Mouse (Mus musculus): Measurements from ENCODE around the gene Fnip2. TPM values are rescaled to one million over a fixed set of nuclear protein-coding genes. Genes with fewer than 3 reads are reported as not detected.
"Not testable (repeated sequence)": the region's sequence is repeated elsewhere in the genome, so short reads cannot be mapped to it uniquely, and the experiment has no call there.

The Fnip2 gene
- polyA plus RNA-seq, 1 experiment from 2014 or later: 126 TPM

GRCm38 (mm10) chr3:79448421-79448820, 119.2 kb downstream of the Fnip2 start:
- Histone ChIP-seq H3K36me3 (ENCODE audit: inconsistent target) (no peaks in the 10 kb centered on the region), H3K79me2 (ENCODE audit: inconsistent target) (no peaks in the 10 kb centered on the region), H3K4me3 (ENCODE audit: inconsistent target) (no peak overlapping the region), H3K27ac (no peak overlapping the region)
- WGBS (ENCODE audit: missing documents): 95% methylated on average over 5 of the region's 5 CpGs

DNA sequence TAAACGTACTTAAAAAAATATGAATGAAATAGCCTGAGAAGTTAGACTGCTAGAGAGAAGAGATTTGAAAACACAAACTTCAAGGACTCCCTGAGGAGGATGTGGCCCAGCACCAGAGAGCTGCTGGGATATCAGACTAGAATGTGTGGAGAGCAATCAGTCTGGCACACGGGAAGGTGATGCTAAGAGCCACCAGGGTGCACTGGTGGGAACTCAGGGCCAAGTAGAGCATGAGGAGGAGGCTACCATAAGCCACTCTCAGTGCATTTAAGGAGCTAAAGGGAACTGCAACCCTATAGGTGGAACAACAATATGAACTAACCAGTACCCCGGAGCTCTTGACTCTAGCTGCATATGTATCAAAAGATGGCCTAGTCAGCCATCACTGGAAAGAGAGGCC, 120.9 kb downstream of the Fnip2 start:
- WGBS (ENCODE audit: missing documents): 82% methylated on average over 2 of the region's 3 CpGs
- H3K36me3 ChIP-seq (ENCODE audit: inconsistent target); H3K79me2 ChIP-seq (ENCODE audit: inconsistent target); H3K27ac ChIP-seq; H3K4me3 ChIP-seq (ENCODE audit: inconsistent target): not testable (repeated sequence)

DNA sequence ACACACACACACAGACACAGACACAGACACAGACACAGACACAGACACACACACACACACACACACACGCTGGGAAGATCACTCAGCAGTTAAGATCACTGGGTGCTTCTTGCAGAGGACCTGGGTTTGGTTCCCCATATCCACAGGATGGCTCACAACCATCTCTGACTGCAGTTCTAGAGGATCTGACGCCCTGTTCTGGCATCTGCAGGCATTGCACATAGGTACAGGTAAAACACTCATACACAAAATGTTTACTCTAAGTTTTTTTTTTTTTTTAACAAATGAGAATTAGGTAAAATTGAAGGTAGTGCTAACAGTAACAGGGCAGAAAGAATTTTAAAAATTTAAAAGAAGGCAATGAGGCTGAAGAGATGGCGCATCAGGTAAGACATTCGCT, 121.5 kb downstream of the Fnip2 start:
- WGBS (ENCODE audit: missing documents): 92% methylated on average over 4 of the region's 4 CpGs

GRCm38 (mm10) chr3:79445041-79445440, 122.6 kb downstream of the Fnip2 start:
- no peak overlapping the region for H3K4me3 ChIP-seq (ENCODE audit: inconsistent target)
- 78% methylated on average over 8 of the region's 8 CpGs for WGBS (ENCODE audit: missing documents)
- no peak overlapping the region for H3K27ac ChIP-seq

More for the DNA sequence above, 121.5 kb downstream of the Fnip2 start:
- no peaks in the 10 kb centered on the region for H3K36me3 ChIP-seq (ENCODE audit: inconsistent target)
- H3K79me2 ChIP-seq (ENCODE audit: inconsistent target): no peaks in the 10 kb centered on the region
- no peak overlapping the region for H3K27ac ChIP-seq
- no peak overlapping the region for H3K4me3 ChIP-seq (ENCODE audit: inconsistent target)

DNA sequence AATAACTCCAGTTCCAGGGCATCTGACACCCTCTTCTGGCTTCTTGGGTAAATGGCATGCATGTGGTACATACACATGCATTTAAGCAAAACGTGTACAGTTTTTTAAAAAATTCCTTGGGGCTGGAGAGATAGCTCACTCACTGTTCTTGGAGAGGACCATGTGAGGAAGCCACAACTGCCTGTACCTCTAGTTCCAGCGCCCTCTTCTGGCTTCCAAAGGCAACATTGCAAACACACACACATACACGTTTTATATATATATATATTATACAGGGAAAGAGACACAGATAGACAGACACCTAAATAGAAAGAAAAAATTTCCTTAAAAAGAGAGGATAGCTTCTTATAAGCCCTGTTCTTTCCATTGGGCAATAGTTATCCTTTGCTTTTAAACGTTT, 123.7 kb downstream of the Fnip2 start:
- Histone ChIP-seq H3K4me3 (ENCODE audit: inconsistent target) (no peak overlapping the region), H3K27ac (no peak overlapping the region), H3K36me3 (ENCODE audit: inconsistent target) (no peaks in the 10 kb centered on the region), H3K79me2 (ENCODE audit: inconsistent target) (no peaks in the 10 kb centered on the region)
- WGBS (ENCODE audit: missing documents): 79% methylated on average over 3 of the region's 4 CpGs

More at GRCm38 (mm10) chr3:79445041-79445440, 122.6 kb downstream of the Fnip2 start:
- Histone ChIP-seq H3K36me3 (ENCODE audit: inconsistent target) (no peaks in the 10 kb centered on the region), H3K79me2 (ENCODE audit: inconsistent target) (no peaks in the 10 kb centered on the region)

DNA sequence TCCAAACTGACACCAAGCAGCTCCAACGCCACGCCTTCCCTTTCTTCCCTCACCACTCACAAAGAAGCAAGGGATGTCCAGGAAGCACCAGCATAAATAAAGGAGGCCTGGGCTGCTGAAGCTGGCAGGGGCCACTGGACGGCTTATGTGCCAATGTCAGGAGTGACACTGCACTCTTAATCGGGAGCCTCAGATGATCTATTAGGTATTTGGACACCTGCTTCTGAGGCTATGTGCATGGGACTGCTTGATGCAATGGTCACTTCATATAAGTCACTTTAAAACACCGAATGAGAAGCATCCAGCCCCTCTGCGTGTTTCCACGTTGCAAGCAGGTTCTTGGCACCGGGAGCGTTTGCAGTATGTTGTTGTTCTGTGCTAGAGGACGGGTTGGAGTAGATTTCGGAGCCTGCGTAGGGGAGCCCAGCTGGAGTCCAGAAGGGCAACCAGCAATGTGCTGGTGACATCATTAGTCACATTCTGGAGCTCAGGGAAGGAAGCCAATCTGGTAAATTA, 126.6 kb downstream of the Fnip2 start:
- 97% methylated on average over 12 of the region's 12 CpGs for WGBS (ENCODE audit: missing documents)
- H3K79me2 ChIP-seq (ENCODE audit: inconsistent target): no peaks in the 10 kb centered on the region
- no peak overlapping the region for H3K27ac ChIP-seq
- no peaks in the 10 kb centered on the region for H3K36me3 ChIP-seq (ENCODE audit: inconsistent target)
- no peak overlapping the region for H3K4me3 ChIP-seq (ENCODE audit: inconsistent target)

DNA sequence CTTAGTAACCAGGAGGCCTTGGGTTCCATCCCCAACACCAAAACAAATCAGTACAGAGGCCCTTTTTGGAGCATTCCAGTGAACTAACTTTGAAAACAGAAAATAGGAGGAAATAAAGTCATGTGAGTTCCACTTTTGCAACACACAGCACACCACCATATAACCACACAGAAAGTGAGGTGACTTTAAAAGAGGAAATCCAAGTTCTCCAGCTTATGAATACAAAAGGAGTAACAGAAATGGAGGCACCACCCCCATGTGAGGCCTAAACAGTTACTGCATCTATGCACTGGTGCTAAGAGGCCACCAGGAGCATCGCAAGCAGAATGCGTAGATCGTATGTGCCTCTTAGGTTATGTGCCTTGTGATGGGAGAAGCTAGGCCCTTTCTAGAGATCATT, 129.3 kb downstream of the Fnip2 start:
- Histone ChIP-seq H3K4me3 (ENCODE audit: inconsistent target) (no peak overlapping the region), H3K27ac (peak overlapping the region; percentile 68), H3K79me2 (ENCODE audit: inconsistent target) (no peaks in the 10 kb centered on the region), H3K36me3 (ENCODE audit: inconsistent target) (no peaks in the 10 kb centered on the region)
- 49% methylated on average over 3 of the region's 3 CpGs for WGBS (ENCODE audit: missing documents)

DNA sequence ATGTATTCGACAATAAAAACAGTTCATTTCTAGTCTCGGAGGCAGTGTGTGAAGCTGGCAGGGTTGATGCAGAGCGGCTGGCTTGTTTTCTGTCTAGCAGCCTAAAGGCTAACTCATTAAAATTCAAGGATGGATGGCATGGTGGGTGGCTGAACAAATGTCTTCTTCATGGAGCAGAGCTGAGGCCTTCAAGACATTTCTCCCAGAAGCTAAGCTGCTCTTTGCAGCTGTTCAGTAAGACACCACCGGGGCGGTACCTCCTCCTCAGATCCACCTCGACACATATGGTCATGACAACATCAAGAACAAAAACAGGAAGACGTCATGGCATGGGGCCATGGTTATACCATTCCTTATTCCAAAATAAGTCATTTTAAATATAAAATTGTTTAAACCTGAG, 131.4 kb downstream of the Fnip2 start:
- no peaks in the 10 kb centered on the region for H3K79me2 ChIP-seq (ENCODE audit: inconsistent target)
- no peak overlapping the region for H3K27ac ChIP-seq
- no peaks in the 10 kb centered on the region for H3K36me3 ChIP-seq (ENCODE audit: inconsistent target)
- whole genome bisulfite sequencing (ENCODE audit: missing documents): 91% methylated on average over 7 of the region's 7 CpGs
- no peak overlapping the region for H3K4me3 ChIP-seq (ENCODE audit: inconsistent target)

GRCm38 (mm10) chr3:79434985-79435384, 132.6 kb downstream of the Fnip2 start:
- H3K36me3 ChIP-seq (ENCODE audit: inconsistent target): no peaks in the 10 kb centered on the region
- 93% methylated on average over 5 of the region's 5 CpGs for WGBS (ENCODE audit: missing documents)
- no peaks in the 10 kb centered on the region for H3K79me2 ChIP-seq (ENCODE audit: inconsistent target)
- no peak overlapping the region for H3K4me3 ChIP-seq (ENCODE audit: inconsistent target)
- no peak overlapping the region for H3K27ac ChIP-seq

DNA sequence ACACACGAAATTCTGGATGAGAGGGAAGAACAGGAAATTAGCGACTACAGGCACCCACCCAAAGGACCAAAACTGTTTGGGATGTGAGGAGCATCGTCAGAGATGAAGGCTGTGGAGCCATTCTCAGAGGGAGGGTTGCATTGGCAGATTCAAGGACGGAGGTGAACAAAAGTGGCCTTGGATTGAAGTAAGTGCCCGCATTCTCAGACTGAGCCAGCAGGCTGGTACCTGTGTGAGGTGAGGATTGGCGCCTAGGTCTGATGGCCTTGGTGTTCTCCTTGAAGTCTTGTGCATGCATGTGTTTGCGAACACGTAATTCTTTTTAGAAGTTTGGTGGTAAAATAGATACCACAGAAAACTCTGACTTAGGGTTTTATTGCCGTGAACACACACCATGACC, 133.2 kb downstream of the Fnip2 start:
- H3K27ac ChIP-seq: no peak overlapping the region
- WGBS (ENCODE audit: missing documents): 94% methylated on average over 9 of the region's 9 CpGs
- H3K4me3 ChIP-seq (ENCODE audit: inconsistent target): no peak overlapping the region
- no peaks in the 10 kb centered on the region for H3K79me2 ChIP-seq (ENCODE audit: inconsistent target)
- no peaks in the 10 kb centered on the region for H3K36me3 ChIP-seq (ENCODE audit: inconsistent target)

DNA sequence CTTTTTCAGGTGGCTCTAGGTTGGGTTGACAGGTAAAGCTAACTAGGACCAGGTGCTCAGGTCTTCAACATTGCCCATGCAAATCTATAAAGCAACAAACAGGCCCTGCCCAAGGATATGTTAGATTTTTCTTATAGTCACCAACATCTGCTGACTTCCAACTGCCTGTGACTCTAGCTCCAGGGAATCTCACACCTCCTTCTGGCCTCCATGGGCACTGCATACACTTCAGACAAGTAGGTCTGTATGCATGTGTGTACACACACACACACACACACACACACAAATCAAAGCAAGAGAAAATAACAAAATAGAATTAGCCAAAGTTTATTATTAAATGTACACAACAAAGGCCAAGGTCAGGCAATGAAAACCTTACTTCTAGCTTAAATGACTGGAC, 134.0 kb downstream of the Fnip2 start:
- H3K36me3 ChIP-seq (ENCODE audit: inconsistent target): no peaks in the 10 kb centered on the region
- no peak overlapping the region for H3K4me3 ChIP-seq (ENCODE audit: inconsistent target)
- H3K27ac ChIP-seq: no peak overlapping the region
- no peaks in the 10 kb centered on the region for H3K79me2 ChIP-seq (ENCODE audit: inconsistent target)

- Histone ChIP-seq H3K27ac (no peak overlapping the region), H3K79me2 (ENCODE audit: inconsistent target) (no peaks in the 10 kb centered on the region), H3K36me3 (ENCODE audit: inconsistent target) (no peaks in the 10 kb centered on the region), H3K4me3 (ENCODE audit: inconsistent target) (no peak overlapping the region)
- WGBS (ENCODE audit: missing documents): 92% methylated on average over 1 of the region's 1 CpGs
These were observed 142.2 kb downstream of the Fnip2 start for GRCm38 (mm10) chr3:79425441-79425840.

DNA sequence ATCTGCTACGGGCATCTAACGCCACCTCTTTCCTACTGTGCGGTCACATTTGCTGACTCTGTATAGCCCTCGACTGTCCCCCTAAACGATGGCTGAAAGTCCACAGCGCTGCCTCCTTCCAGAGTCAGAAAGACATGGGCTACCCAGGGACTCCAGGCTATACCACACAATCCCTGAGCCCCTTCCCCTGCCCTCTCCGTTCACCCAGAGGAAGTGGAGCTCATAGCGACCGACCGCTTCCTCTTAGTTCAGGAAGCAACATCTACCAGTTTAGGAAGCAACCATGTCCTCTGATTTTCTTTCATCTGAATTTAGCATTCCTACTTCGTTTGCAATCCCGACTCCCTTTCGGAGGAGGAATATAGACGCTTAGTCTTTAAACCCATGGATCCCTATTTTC, 148.7 kb downstream of the Fnip2 start:
- H3K36me3 ChIP-seq (ENCODE audit: inconsistent target): no peaks in the 10 kb centered on the region
- no peaks in the 10 kb centered on the region for H3K79me2 ChIP-seq (ENCODE audit: inconsistent target)
- WGBS (ENCODE audit: missing documents): 73% methylated on average over 14 of the region's 14 CpGs
- H3K27ac ChIP-seq: no peak overlapping the region
- H3K4me3 ChIP-seq (ENCODE audit: inconsistent target): no peak overlapping the region

GRCm38 (mm10) chr3:79416944-79417680, 150.5 kb downstream of the Fnip2 start:
- H3K27ac ChIP-seq: no peak overlapping the region
- 91% methylated on average over 4 of the region's 4 CpGs for WGBS (ENCODE audit: missing documents)
- no peak overlapping the region for H3K4me3 ChIP-seq (ENCODE audit: inconsistent target)

GRCm38 (mm10) chr3:79415929-79416328, 151.7 kb downstream of the Fnip2 start:
- Histone ChIP-seq H3K36me3 (ENCODE audit: inconsistent target) (no peaks in the 10 kb centered on the region), H3K4me3 (ENCODE audit: inconsistent target) (no peak overlapping the region), H3K27ac (no peak overlapping the region), H3K79me2 (ENCODE audit: inconsistent target) (no peaks in the 10 kb centered on the region)

More at GRCm38 (mm10) chr3:79416944-79417680, 150.5 kb downstream of the Fnip2 start:
- no peaks in the 10 kb centered on the region for H3K36me3 ChIP-seq (ENCODE audit: inconsistent target)
- H3K79me2 ChIP-seq (ENCODE audit: inconsistent target): no peaks in the 10 kb centered on the region

DNA sequence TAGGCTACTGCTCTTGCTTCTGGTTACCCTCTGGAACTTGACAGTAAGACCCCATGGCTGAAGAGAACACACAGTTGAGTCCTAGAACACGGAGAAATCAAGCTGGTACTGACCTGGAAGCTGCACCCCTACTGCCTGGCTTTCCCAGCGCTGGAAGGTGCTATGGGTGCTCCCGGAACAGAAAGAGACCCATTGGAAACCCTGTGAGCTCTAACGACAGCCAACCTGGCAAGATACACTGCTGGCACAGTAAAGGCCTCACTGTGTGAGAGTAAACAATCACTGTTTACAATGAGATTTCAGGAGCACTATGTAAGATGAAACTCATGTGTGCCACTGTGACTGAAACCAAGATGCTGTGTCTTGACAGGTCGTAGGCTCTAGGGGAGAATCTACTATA, 152.5 kb downstream of the Fnip2 start:
- WGBS (ENCODE audit: missing documents): 96% methylated on average over 5 of the region's 5 CpGs
- no peak overlapping the region for H3K4me3 ChIP-seq (ENCODE audit: inconsistent target)
- no peaks in the 10 kb centered on the region for H3K36me3 ChIP-seq (ENCODE audit: inconsistent target)
- H3K27ac ChIP-seq: no peak overlapping the region
- no peaks in the 10 kb centered on the region for H3K79me2 ChIP-seq (ENCODE audit: inconsistent target)
